Mouse (Mus musculus) liver, embryonic 14.5 days (tissue): ENCODE measurements around the gene Mybpc2. TPM values are rescaled to one million over a fixed set of nuclear protein-coding genes. Genes with fewer than 3 reads are reported as not detected.

ENCODE experiments used
- ATAC-seq: fragments of 200-750 bp; cut with Nextera tagmentation; 2 replicates; pipeline ENCODE4 v1.8.0; 2017; ENCODE audit warnings: moderate number of reproducible peaks, mild to moderate bottlenecking, moderate library complexity; ENCODE audit not compliant: insufficient read depth
- DNase-seq, 3 experiments: peaks; one replicate each; pipeline ENCODE4 v3.0.0-alpha.2; 2012 to 2013; ENCODE audit warnings: low read depth in 3 of 3, low spot score in 3 of 3
- H3K27ac ChIP-seq: fragments of 300-500 bp; sonication (generic); 2 replicates; pipeline ENCODE4 v1.5.1; 2014; ENCODE audit warnings: moderate library complexity, mild to moderate bottlenecking, control low read depth, inconsistent platforms
- H3K27me3 ChIP-seq: fragments of 300-500 bp; sonication (generic); 2 replicates; pipeline ENCODE4 v1.6.1; 2014; ENCODE audit warnings: mild to moderate bottlenecking, low read length, moderate library complexity; ENCODE audit not compliant: control insufficient read depth, insufficient read depth
- H3K36me3 ChIP-seq: fragments of 300-500 bp; sonication (generic); replicated peaks from 2 replicates; pipeline ENCODE4 v1.6.1; 2014; ENCODE audit warnings: low read depth; ENCODE audit not compliant: control insufficient read depth, insufficient read depth
- H3K4me1 ChIP-seq, 2 experiments: fragments of 200-500 bp in 1 of 2; fragments of 300-500 bp in 1 of 2; sonication (generic) in 1 of 2; replicated peaks; 2 replicates each; pipeline ENCODE4 v1.6.1; 2012 to 2014; ENCODE audit warnings: antibody characterized with exemption in 1 of 2, inconsistent platforms in 1 of 2, low read length in 1 of 2; ENCODE audit not compliant: control insufficient read depth in 2 of 2, insufficient read depth in 2 of 2
- H3K4me2 ChIP-seq: fragments of 300-500 bp; sonication (generic); 2 replicates; pipeline ENCODE4 v1.6.1; 2014; ENCODE audit warnings: low read depth, mild to moderate bottlenecking, control low read depth, moderate library complexity
- H3K4me3 ChIP-seq, 2 experiments: fragments of 200-500 bp in 1 of 2; fragments of 300-500 bp in 1 of 2; sonication (generic) in 1 of 2; 2 replicates each; pipeline ENCODE4 v1.5.1; 2012 to 2014; ENCODE audit warnings: low read depth in 2 of 2, low read length in 2 of 2, mild to moderate bottlenecking in 2 of 2, control low read depth in 1 of 2, inconsistent platforms in 1 of 2, moderate library complexity in 1 of 2; ENCODE audit not compliant: insufficient read depth in 1 of 2
- H3K9ac ChIP-seq: fragments of 300-500 bp; sonication (generic); replicated peaks from 2 replicates; pipeline ENCODE4 v1.6.1; 2014; ENCODE audit warnings: mild to moderate bottlenecking, control low read depth, moderate library complexity
- H3K9me3 ChIP-seq: fragments of 300-500 bp; sonication (generic); 2 replicates; pipeline ENCODE4 v1.6.1; 2016; ENCODE audit warnings: low read length, mixed read lengths; ENCODE audit not compliant: control insufficient read depth
- CTCF ChIP-seq: IDR thresholded peaks from 2 replicates; pipeline ENCODE4 v1.5.1; 2016; ENCODE audit warnings: antibody characterized with exemption, low read depth, control low read depth
- EP300 ChIP-seq: IDR thresholded peaks from 2 replicates; pipeline ENCODE4 v1.6.1; 2016; ENCODE audit warnings: antibody characterized with exemption, low read depth
- WGBS: fragments of 180-500 bp; shearing (Covaris S2); extraction: QIAGEN DNeasy Blood & Tissue Kit; methylation state at CpG from one replicate; pipeline ENCODE4 v1.1.7; 2014; ENCODE audit not compliant: insufficient replicate concordance; 5-methylcytosine and 5-hydroxymethylcytosine counted together
- polyA plus RNA-seq, 2 experiments: library from polyadenylated mRNA; depleted of rRNA in 1 of 2; stranded (reverse) in 1 of 2; unstranded in 1 of 2; fragments of >200 nt; fragmentation: Nextera tagmentation in 1 of 2; extraction: Ambion mirVana in 1 of 2; gene quantifications; 2 replicates each; pipeline versions ENCODE4 v1.2.1 to v1.2.3; 2012 to 2014

The Mybpc2 gene
- polyA plus RNA-seq, 2 experiments: not detected

DNA sequence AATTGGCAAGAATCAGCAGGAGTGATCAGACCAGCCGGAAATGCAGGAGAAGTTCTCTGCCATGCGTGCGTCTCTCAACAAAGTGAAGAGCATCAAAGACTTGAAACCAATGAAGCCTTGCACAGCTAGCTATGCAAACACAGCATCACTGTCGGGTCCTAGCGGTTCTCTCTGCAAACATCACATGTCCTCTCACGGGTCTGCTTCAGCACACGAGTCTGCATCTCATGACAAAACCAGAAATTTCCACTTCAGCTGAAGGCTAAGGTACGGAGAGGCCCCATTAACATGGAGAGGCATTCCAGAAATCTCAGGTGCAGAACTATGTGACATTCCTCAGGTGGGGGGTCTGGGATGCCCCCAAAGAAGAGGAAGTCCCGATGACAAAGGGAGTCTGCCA, 44.3 kb upstream of the Mybpc2 start:
- DNase-seq: no peak
- H3K9ac ChIP-seq: no peak overlapping the region
- H3K4me2 ChIP-seq: no peak overlapping the region
- no peaks in the 10 kb centered on the region for H3K27me3 ChIP-seq
- 49% methylated on average over 9 of the region's 9 CpGs for WGBS
- H3K4me1 ChIP-seq: no peaks in the 10 kb centered on the region
- no peak overlapping the region for H3K27ac ChIP-seq
- TF ChIP-seq EP300 (no peak), CTCF (no peak)
- no peak overlapping the region for H3K4me3 ChIP-seq
- H3K9me3 ChIP-seq: no peaks in the 10 kb centered on the region
- H3K36me3 ChIP-seq: no peaks in the 10 kb centered on the region
- ATAC-seq: no peak

DNA sequence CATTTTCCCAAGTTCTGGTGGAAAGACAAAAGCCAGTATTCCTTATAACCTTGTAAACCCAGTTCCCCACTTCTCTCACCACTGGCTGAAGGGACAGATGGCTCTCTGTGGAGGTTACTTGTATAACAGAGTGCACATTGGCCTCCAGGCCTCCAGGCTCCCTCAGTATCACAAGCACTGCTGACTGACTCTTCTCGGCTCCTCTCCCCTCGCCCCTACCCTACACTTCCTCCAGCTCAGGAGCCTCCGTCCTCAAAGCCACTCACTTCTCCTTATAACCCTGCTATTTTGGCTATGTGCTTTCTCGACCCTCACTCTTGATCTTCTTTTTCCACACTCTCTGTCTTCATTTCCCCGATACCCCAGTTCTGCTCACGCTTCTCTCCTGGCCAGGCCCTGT, 41.0 kb upstream of the Mybpc2 start:
- Histone ChIP-seq H3K4me3 (no peak overlapping the region), H3K9me3 (no peaks in the 10 kb centered on the region), H3K9ac (no peak overlapping the region), H3K27me3 (no peaks in the 10 kb centered on the region), H3K36me3 (no peaks in the 10 kb centered on the region), H3K4me2 (no peak overlapping the region), H3K27ac (no peak overlapping the region), H3K4me1 (no peaks in the 10 kb centered on the region)
- WGBS: 37% methylated on average over 6 of the region's 6 CpGs
- no peak for DNase-seq
- no peak for TF ChIP-seq CTCF
- ATAC-seq: no peak

DNA sequence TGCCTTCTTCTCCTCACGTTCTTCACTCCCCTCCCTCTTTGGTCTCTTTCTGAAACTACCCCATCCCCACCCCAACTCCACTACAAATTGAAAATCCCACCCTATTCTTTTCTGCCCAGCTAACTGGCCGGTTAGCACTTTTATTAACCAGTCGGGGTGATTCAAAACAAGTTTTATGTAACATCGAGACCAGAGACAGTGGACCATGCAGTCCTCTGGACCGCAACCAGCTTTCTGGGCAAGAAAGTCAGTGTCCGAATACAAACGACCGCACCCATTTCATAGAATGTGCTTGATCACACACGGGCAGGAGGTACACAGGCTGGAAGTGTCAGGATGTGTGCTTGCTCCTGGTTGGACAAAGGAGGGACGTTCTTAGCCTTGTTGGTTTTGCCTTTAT, 40.0 kb upstream of the Mybpc2 start:
- no peak overlapping the region for H3K4me2 ChIP-seq
- no peaks in the 10 kb centered on the region for H3K4me1 ChIP-seq
- ATAC-seq (no peak), DNase-seq (no peak)
- no peak for TF ChIP-seq CTCF
- no peak for TF ChIP-seq EP300
- H3K36me3 ChIP-seq: no peaks in the 10 kb centered on the region
- no peak overlapping the region for H3K9ac ChIP-seq
- H3K27me3 ChIP-seq: no peaks in the 10 kb centered on the region
- no peaks in the 10 kb centered on the region for H3K9me3 ChIP-seq
- no peak overlapping the region for H3K27ac ChIP-seq
- no peak overlapping the region for H3K4me3 ChIP-seq
- WGBS: 66% methylated on average over 10 of the region's 10 CpGs

DNA sequence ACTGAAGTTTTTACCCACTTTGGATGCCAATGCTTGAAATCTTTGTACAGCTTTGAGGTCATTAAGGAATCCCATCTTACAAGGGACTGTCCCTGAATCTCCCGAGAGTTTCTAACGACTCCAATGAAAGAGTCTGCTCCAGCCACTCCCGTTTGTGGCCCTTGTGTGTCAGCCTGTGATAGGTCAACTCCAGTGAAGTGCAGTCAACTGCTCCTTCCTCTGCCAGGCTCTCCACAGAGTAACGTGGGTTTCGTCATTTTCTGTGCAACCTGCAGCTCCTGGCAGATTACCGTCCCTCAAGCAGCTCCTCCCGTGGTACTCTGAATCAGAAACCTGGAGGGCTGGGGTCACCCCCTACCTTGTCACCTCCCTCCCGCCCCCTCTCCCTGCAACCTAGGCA, 38.8 kb upstream of the Mybpc2 start:
- DNase-seq (no peak), ATAC-seq (no peak)
- H3K36me3 ChIP-seq: no peaks in the 10 kb centered on the region
- no peak overlapping the region for H3K4me3 ChIP-seq
- no peak overlapping the region for H3K9ac ChIP-seq
- no peak overlapping the region for H3K27ac ChIP-seq
- no peaks in the 10 kb centered on the region for H3K27me3 ChIP-seq
- no peak overlapping the region for H3K4me2 ChIP-seq
- TF ChIP-seq CTCF (no peak), EP300 (no peak)
- no peaks in the 10 kb centered on the region for H3K4me1 ChIP-seq
- no peaks in the 10 kb centered on the region for H3K9me3 ChIP-seq
- 25% methylated on average over 8 of the region's 8 CpGs for WGBS

DNA sequence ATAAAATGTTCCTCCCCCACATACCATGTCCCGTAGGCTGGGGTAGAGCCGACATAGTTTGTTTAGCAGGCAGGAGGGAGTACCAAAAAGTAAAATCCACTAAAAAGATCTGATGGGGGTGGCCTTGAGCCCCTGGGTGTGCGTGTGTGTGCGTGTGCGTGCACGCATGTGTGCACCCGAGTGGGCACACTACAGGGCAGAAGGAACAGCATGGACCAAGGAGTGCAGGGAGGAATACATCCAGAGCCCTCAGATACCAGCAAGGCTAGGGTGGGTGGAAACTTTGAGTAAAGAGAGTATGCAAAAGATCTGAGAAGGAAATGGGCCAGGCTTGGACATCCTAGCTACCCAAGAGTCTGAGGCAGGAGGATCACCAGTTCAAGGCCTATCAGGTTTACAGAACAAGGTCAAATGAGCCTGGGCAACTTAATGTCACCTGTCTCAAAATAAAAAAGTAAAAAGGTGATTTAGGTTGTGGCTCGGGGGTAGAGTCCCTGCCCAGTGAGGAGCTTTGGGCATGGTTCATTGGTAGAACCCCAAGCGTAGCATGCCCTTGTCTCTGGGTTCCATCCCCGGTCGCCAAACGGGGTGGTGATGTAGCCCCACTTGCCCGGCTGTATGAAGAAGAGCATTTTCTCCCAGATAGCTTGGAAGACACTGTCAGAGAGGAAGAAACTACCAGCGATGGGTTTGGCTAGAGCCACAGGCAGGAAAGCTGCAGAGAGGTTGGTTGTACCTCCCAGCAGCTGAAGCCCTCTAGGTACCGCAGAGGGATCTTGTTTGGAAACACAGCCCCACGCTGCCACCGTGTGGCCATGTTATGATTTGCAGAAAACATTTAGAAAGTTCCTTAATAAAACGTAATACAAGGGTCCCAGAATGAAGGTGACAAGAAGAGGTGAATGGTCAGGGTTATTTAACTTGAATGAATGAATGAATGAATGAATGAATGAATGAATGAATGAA, 36.3 kb upstream of the Mybpc2 start:
- 49% methylated on average over 18 of the region's 18 CpGs for WGBS
- no peaks in the 10 kb centered on the region for H3K9me3 ChIP-seq
- no peak for ATAC-seq

More for the DNA sequence above, 36.3 kb upstream of the Mybpc2 start:
- no peaks in the 10 kb centered on the region for H3K4me1 ChIP-seq
- no peak overlapping the region for H3K9ac ChIP-seq
- DNase-seq: peak; percentile 54 to 61 (median 56)
- H3K4me2 ChIP-seq: no peak overlapping the region
- no peak overlapping the region for H3K27ac ChIP-seq
- no peaks in the 10 kb centered on the region for H3K27me3 ChIP-seq
- no peaks in the 10 kb centered on the region for H3K36me3 ChIP-seq
- H3K4me3 ChIP-seq: no peak overlapping the region
- peak; percentile 84 for TF ChIP-seq CTCF
- TF ChIP-seq EP300: no peak
